Mouse (Mus musculus) T-helper 2 cell (primary cell): ENCODE data around the gene Kif13a.

Experiments
- in situ Hi-C: fragments of 300-600 bp; cut with MboI, MseI; formaldehyde crosslinking; loops from one replicate; pipeline ENCODE4 v1.15.1; 2025; ENCODE audit warnings: high pct_unique_total_duplicates

Gene Kif13a

GRCm38 (mm10) chr13:46780379-46780778 lies 149.3 kb downstream of the Kif13a start:
- in situ Hi-C loops = loop anchor here (5.0 kb wide), 1 partner anchor 33 kb away; no protein-coding TSS in a partner anchor

DNA sequence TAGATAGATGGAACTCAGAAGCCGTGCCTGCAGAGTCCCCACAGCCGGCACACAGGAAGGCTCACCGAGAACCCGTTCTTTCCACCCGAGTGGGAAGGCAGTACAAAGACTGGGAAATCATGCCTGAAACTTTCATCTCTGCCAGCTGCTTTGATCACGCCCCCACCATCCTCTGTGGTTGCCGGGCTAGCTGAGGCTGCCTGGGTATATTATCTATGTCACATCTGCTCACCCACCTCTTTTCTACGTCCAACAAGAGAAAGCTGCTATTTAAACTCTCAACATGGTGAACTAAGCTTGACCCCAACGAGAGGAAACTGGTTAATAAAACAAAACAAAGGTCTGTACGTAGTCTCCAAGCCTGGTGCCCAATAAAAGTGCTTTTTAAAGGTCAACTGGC lies 149.8 kb downstream of the Kif13a start:
- in situ Hi-C loops = loop anchor here (5.0 kb wide), 1 partner anchor 33 kb away; no protein-coding TSS in a partner anchor

- in situ Hi-C loops = no loop called here
These were observed 152.2 kb downstream of the Kif13a start for GRCm38 (mm10) chr13:46777461-46777860.

- in situ Hi-C loops = no loop called here
These were observed 152.9 kb downstream of the Kif13a start for GRCm38 (mm10) chr13:46776636-46777305.

- in situ Hi-C loops = no loop called here
These were observed 154.7 kb downstream of the Kif13a start for GRCm38 (mm10) chr13:46774998-46775397.

GRCm38 (mm10) chr13:46772581-46772980 lies 157.1 kb downstream of the Kif13a start:
- in situ Hi-C loops = no loop called here

GRCm38 (mm10) chr13:46765361-46765760 lies 164.3 kb downstream of the Kif13a start:
- in situ Hi-C loops = no loop called here

DNA sequence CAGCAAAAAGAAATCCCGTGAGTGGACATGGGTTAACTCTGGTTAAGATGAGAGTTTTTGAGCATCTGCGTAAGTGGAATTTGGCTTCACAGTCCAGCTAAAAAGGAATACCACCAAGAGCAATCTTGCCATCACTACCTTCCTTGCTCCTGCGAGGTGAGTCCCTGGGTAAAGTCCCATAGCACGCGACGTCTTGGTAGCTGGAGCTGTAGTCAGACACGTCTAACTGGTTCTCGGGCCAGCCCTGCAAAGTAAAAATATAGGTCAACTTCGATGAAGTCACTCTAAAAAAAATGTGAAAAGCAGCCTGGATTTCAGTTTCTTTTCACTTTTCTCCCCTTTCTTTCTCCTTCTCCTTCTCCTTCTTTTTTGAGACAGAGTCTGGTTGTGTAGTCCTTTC lies 166.5 kb downstream of the Kif13a start:
- in situ Hi-C loops = no loop called here

GRCm38 (mm10) chr13:46760921-46761320 lies 168.7 kb downstream of the Kif13a start:
- in situ Hi-C loops = no loop called here

DNA sequence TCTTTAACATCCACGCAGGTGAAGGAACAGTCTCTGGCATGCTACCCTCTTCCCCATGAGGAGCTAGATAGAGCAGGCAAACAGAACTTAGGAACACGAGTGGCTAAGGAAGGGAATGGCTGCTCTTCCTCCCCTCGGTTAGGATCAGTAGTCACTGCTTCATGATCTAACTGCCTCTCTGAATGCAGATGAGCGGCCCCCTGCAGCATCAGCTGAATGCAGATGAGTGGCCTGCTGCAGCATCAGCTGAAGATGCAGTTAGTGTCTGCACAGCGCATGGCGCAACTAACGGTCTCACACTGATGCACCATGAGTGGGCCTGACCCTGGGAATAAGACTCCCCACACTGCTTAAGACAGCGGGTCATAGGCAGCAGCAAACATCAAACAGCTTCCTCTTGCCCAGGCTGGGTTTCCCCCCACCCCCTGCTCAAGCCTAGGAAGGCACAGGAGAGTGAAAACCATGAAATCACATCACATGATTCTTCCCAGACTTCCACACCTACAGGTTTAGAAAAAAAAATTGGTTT lies 170.3 kb downstream of the Kif13a start:
- in situ Hi-C loops = no loop called here

DNA sequence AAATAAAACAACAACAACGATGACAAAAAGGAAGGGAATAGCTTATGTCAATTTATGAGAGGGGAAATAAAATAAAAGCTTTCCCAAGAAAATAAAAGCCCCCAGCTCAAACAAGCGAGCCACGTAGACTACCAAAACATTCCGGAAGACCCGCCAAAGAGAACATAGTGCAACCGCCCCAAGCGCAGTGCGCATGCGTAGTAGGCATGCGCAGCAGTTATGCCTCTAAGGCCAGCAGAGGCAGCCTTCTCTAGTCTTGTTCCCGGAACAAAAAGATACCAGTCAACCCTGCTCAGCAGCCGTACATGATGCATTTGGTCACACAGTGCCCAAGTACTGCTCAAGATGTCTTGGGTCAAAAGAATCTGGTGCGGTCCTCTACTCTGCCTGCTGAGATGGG lies 171.0 kb downstream of the Kif13a start:
- in situ Hi-C loops = no loop called here

DNA sequence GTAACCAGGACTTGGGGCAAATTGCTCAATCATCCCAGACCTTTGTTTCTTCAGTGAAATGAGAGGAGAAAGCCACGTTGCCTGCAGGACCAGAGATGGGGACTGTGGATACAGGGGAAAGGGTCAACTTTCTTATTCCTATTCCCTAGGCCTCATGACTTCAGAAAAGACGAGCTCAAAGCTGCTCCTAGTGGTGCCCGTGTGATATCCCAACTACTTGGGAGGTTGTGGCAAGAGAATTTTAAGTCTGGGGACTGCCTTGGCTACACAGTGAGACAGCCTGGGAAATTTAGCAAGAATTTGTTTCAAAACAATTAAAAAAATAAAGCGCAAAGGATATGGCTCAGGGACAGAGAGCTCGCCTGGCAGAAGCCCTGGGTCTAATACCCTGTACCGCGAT lies 171.7 kb downstream of the Kif13a start:
- in situ Hi-C loops = no loop called here

- in situ Hi-C loops = no loop called here
These were observed 176.4 kb downstream of the Kif13a start for GRCm38 (mm10) chr13:46753294-46753693.

DNA sequence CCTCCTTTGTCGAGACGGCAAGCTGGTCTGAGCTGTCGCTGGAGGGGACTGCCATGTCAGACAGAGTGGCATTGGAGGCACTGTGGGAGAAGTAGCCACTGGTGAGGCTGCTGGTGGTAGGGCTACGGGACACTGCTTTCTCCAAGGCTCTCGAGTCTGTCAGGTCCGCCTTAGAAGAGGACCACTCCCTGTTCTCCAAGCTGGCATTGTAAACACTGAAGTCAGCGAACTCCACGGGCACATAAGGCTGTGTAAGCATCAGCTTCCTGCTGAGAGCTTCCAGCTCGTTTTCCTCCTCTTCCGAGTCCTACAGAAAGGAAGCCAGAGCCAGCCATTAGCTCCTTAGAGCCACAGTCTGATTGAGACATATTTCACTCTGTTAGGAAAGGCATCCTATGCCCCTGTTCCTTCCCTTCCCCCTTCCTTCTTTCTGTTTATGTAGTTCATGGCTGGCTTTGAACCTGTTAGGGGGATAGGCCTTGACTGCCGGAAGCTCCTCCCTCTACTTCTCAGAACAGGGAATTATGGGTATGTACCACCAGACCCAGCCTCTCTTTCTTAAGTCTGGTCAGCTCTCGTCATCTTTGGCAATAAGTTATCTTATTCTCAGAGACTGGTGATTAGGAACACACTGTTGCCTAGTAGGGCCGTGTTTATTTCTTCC lies 177.0 kb downstream of the Kif13a start:
- in situ Hi-C loops = no loop called here

- in situ Hi-C loops = loop anchor here (5.0 kb wide), 1 partner anchor 34 kb away; no protein-coding TSS in a partner anchor
These were observed 181.4 kb downstream of the Kif13a start for GRCm38 (mm10) chr13:46748138-46748873.

- in situ Hi-C loops = no loop called here
These were observed 185.8 kb downstream of the Kif13a start for GRCm38 (mm10) chr13:46743821-46744220.

DNA sequence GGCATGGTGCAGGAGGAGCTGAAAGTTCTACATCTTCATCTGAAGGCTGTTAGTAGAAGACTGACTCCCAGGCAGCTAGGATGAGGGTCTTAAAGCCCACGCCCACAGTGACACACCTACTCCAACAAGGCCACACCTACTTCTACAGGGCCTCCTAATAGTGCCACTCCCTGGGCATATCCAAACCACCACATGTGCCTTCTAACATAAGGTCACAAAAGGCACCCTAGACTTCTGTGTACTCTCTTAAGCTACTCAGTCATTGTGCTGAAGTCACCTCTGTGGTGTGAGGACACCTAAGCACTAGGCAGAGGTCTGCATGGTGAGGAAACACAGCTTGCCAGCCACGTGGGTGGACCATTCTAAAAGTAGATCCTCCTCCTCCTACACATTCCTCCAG lies 187.3 kb downstream of the Kif13a start:
- in situ Hi-C loops = no loop called here

- in situ Hi-C loops = no loop called here
These were observed 190.2 kb downstream of the Kif13a start for GRCm38 (mm10) chr13:46739426-46739825.

DNA sequence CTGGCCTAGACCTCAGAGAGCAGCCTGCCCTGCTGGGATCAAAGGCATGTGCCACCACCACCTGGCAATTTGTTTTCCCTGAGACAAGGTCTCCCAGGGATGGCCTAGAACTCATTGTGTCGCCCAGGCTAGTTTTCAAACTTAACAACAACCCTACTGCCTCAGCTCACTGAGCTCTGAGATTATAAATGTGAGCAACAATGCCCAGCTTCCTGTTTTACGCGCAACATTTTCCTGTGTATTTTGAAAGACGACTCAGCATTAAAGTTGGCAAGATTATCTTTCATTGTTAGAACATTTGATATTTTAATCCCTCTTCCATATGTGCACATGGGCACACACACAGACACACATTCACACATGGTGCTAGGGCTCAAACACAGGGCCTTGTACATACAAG lies 192.2 kb downstream of the Kif13a start:
- in situ Hi-C loops = no loop called here

DNA sequence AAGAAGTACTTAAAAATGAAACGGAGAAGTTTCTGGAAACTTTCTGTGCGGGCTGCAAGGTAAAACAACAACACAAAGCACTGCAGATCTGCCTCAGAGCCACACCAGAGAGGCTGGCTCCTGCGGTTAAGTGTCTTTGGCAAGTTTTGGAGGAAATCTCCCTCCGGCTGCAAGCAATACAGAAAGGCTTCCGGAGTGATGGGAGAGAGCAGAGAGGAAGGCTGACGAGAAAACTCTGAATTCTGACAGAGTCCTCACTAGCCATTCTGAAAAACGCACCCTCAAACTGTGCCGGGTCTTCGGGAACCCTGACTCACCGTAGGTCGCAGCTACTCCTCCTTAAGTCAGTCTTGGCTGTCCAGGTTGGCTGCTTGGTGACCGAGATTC lies 193.2 kb downstream of the Kif13a start:
- in situ Hi-C loops = no loop called here

GRCm38 (mm10) chr13:46735808-46736478 lies 193.7 kb downstream of the Kif13a start:
- in situ Hi-C loops = no loop called here
